Mouse (Mus musculus): ENCODE results near the gene Tmem121b. TPM values are rescaled to one million over a fixed set of nuclear protein-coding genes. Genes with fewer than 3 reads are reported as not detected.

Gene Tmem121b
- under 1 TPM in 2 of 26 experiments, not detected in 24; 0.16 to 0.17 TPM for total RNA-seq (2018; cell fraction: chromatin; rRNA removed)
- total RNA-seq (2018; cell fraction: cytosol; rRNA removed): under 1 TPM in 8 of 26 experiments, not detected in 18; 0.03 to 0.05 (median 0.05) TPM
- under 1 TPM in 7 of 26 experiments, not detected in 19; 0.06 to 0.34 (median 0.16) TPM for total RNA-seq (2018; cell fraction: nucleus; rRNA removed)
- not detected in 3 replicates for polyA plus RNA-seq (2018)

- Histone ChIP-seq H3K36me3 (ENCODE audit: inconsistent target) (no peaks in the 10 kb centered on the region), H3K27ac (no peak within 1 kb of the TSS), H3K4me3 (ENCODE audit: inconsistent target) (no peak within 1 kb of the TSS), H3K79me2 (ENCODE audit: inconsistent target) (no peaks in the 10 kb centered on the region)
- whole genome bisulfite sequencing (ENCODE audit: missing documents): 2% methylated on average over 77 of the region's 84 CpGs
Observed at GRCm38 (mm10) chr6:120493374-120494181, at the start of gene Tmem121b. Gene Tmem121b, minus strand, starts transcription at chr6:120493807.

- no peaks in the 10 kb centered on the region for H3K79me2 ChIP-seq (ENCODE audit: inconsistent target)
- WGBS (ENCODE audit: missing documents): 70% methylated on average over 1 of the region's 1 CpGs
- H3K36me3 ChIP-seq (ENCODE audit: inconsistent target): no peaks in the 10 kb centered on the region
- H3K27ac ChIP-seq: no peak overlapping the region
- H3K4me3 ChIP-seq (ENCODE audit: inconsistent target): no peak overlapping the region
Observed at GRCm38 (mm10) chr6:120542061-120542460, 48.5 kb upstream of the Tmem121b start.

GRCm38 (mm10) chr6:120541386-120541785 is 47.8 kb upstream of the Tmem121b start:
- H3K79me2 ChIP-seq (ENCODE audit: inconsistent target): no peaks in the 10 kb centered on the region

DNA sequence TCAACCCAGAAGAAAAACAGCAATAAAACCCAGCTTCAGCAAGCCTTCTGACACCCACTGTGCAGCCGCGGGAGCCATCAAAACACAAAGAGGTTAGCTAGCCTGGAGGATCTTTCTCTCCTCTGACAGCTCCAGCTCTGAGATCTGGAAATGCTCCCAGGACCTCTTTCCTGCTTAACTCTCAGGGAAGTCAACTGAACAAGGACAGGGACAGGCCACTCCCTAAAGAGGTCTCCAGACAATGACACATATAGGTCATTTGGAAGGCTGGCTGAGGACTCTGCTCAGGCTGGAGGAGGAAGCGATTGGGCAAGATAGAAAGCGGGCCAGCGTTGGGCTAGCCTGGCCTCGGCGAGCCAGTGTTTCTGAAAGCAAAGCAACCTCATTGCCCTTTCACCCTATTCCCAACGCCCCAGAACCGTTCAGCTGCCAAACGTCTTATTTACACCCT is 46.2 kb upstream of the Tmem121b start:
- no peaks in the 10 kb centered on the region for H3K79me2 ChIP-seq (ENCODE audit: inconsistent target)
- 67% methylated on average over 10 of the region's 10 CpGs for WGBS (ENCODE audit: missing documents)
- no peak overlapping the region for H3K4me3 ChIP-seq (ENCODE audit: inconsistent target)
- no peak overlapping the region for H3K27ac ChIP-seq
- no peaks in the 10 kb centered on the region for H3K36me3 ChIP-seq (ENCODE audit: inconsistent target)

More at GRCm38 (mm10) chr6:120541386-120541785, 47.8 kb upstream of the Tmem121b start:
- H3K4me3 ChIP-seq (ENCODE audit: inconsistent target): no peak overlapping the region
- 86% methylated on average over 2 of the region's 2 CpGs for WGBS (ENCODE audit: missing documents)
- H3K27ac ChIP-seq: no peak overlapping the region
- H3K36me3 ChIP-seq (ENCODE audit: inconsistent target): no peaks in the 10 kb centered on the region

- Histone ChIP-seq H3K36me3 (ENCODE audit: inconsistent target) (no peaks in the 10 kb centered on the region), H3K4me3 (ENCODE audit: inconsistent target) (no peak overlapping the region), H3K79me2 (ENCODE audit: inconsistent target) (no peaks in the 10 kb centered on the region), H3K27ac (no peak overlapping the region)
- 20% methylated on average over 16 of the region's 16 CpGs for WGBS (ENCODE audit: missing documents)
Observed at GRCm38 (mm10) chr6:120539132-120539759, 45.6 kb upstream of the Tmem121b start.

GRCm38 (mm10) chr6:120536337-120536736 is 42.7 kb upstream of the Tmem121b start:
- no peaks in the 10 kb centered on the region for H3K36me3 ChIP-seq (ENCODE audit: inconsistent target)
- no peaks in the 10 kb centered on the region for H3K79me2 ChIP-seq (ENCODE audit: inconsistent target)
- no peak overlapping the region for H3K27ac ChIP-seq
- 80% methylated on average over 2 of the region's 2 CpGs for WGBS (ENCODE audit: missing documents)
- no peak overlapping the region for H3K4me3 ChIP-seq (ENCODE audit: inconsistent target)

- WGBS (ENCODE audit: missing documents): 78% methylated on average over 1 of the region's 1 CpGs
- Histone ChIP-seq H3K36me3 (ENCODE audit: inconsistent target) (no peaks in the 10 kb centered on the region), H3K79me2 (ENCODE audit: inconsistent target) (peaks cover 16% of the 10 kb centered on the region; the same call in 1 of the 2 replicates), H3K4me3 (ENCODE audit: inconsistent target) (no peak overlapping the region), H3K27ac (no peak overlapping the region)
Observed at GRCm38 (mm10) chr6:120532594-120532993, 39.0 kb upstream of the Tmem121b start.

DNA sequence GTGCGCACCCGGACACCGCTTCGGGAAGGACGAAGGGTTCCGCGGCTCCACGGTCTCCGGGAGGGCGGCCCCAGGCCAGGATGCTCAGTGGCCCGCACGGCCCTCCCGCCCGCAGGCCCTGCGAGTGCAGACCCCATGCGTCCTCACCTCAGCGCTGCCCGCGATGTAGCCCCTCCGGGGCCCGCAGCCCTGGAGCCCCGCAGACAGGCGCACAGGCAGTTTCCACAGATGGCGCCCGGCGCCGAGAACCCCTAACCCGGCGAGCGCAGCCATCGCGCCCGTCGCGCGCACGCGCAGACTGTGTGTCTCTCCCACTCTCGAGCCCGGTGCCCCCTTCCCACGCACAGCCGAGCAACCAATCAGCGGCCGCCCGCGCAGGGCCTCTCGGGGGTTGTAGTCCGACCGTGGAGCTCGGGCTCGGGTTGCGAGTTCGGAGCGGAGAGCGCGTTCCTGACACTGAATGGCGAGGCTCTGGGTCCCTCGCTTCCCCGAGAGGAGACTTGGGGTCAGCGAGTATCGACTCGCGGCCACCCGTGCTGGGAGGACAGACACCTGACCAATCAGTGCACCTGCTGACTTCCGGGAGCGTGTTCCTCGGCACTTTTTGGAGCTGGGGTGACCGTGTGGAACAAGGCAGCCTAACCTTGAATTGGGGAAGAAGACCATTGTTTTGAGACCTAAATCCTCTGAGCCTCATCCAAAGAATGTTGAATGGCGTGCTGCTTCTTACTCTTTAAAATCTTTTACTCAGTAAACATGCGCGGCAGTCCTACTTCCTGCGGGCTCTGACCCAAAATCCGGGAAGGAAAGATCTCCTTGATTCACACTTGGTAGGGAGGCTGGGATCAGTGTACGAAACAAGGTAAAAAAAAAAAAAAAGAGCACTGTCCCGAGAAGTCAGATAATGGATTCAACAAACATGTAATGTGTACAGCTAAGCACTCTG is 37.7 kb upstream of the Tmem121b start, which contains the start of gene Hdhd5:
Gene Hdhd5 (minus strand): TSS at position 300 of the 946 bp plus-strand sequence.
- Histone ChIP-seq H3K79me2 (ENCODE audit: inconsistent target) (peaks cover 20% of the 10 kb centered on the region; the same call in 1 of the 2 replicates), H3K27ac (peak within 1 kb of the TSS; percentile 22; the same call in 1 of the 2 replicates), H3K36me3 (ENCODE audit: inconsistent target) (no peaks in the 10 kb centered on the region), H3K4me3 (ENCODE audit: inconsistent target) (peak within 1 kb of the TSS; percentile 78)
- WGBS (ENCODE audit: missing documents): under 1% methylated on average over 73 of the region's 75 CpGs

DNA sequence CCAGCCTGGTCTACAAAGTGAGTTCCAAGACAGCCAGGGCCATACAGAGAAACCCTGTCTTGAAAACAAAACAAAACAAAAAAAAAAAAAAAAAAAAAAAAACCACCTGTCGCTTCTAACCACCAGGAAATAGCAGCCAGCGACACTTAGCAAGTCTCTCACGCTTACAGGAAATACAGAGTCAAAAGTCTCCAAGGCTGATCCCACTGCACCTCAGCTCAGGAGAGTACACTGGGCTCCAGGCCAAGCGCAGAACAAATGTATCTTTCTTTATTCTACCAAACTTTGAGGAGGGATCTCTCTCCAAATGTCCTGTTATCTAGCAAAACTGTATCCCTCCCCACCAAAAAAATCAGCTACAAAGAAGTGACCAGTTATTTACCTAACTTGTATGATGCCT is 35.5 kb upstream of the Tmem121b start:
- WGBS (ENCODE audit: missing documents): 74% methylated on average over 4 of the region's 4 CpGs
- Histone ChIP-seq H3K4me3 (ENCODE audit: inconsistent target) (no peak overlapping the region), H3K36me3 (ENCODE audit: inconsistent target) (no peaks in the 10 kb centered on the region), H3K27ac (no peak overlapping the region), H3K79me2 (ENCODE audit: inconsistent target) (peaks cover 20% of the 10 kb centered on the region; the same call in 1 of the 2 replicates)

DNA sequence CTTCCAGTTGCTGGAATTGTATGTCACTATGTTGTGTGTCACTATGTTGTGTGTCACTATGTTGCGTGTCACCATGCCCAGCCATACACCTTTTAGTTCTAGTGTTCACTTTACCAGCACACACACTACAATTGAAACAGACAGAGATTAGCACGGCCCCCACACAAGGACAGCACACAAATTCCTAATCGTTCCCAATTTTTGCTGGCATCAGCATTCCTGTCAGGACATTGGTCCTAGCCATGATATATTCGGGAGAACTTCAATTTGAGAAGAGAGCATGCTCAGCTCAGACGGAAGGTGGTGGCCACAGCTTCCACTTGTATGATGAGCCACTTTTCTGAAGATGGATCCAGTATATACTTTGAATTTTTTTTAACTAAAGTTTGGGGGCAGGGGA is 31.2 kb upstream of the Tmem121b start:
- H3K27ac ChIP-seq: no peak overlapping the region
- no peaks in the 10 kb centered on the region for H3K36me3 ChIP-seq (ENCODE audit: inconsistent target)
- no peak overlapping the region for H3K4me3 ChIP-seq (ENCODE audit: inconsistent target)
- WGBS (ENCODE audit: missing documents): 94% methylated on average over 5 of the region's 5 CpGs
- peaks cover 12% of the 10 kb centered on the region; the same call in 1 of the 2 replicates for H3K79me2 ChIP-seq (ENCODE audit: inconsistent target)

- H3K36me3 ChIP-seq (ENCODE audit: inconsistent target): no peaks in the 10 kb centered on the region
- H3K27ac ChIP-seq: no peak overlapping the region
- no peak overlapping the region for H3K4me3 ChIP-seq (ENCODE audit: inconsistent target)
- no peaks in the 10 kb centered on the region for H3K79me2 ChIP-seq (ENCODE audit: inconsistent target)
- 94% methylated on average over 5 of the region's 5 CpGs for WGBS (ENCODE audit: missing documents)
Observed at GRCm38 (mm10) chr6:120519647-120520046, 26.0 kb upstream of the Tmem121b start.

DNA sequence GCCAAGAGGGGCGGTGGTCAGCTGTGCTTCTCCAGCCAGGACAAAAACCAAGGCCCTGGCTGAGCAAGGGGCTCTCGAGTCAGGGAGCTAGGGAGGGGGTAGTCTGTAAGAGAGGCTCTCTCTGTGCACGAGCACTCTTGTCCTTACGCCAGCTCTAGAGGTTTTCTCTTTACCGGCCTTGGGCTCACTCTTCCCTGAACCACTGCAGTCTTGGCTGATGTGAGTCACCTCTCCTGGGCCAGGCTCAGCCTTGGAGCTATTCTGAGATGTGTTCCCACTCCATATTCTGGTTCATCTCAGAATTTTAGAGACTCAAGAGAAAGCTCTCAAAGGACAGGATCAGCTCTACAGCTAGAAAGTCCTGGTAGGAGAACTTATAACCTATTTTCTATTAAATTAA is 23.7 kb upstream of the Tmem121b start:
- WGBS (ENCODE audit: missing documents): 92% methylated on average over 5 of the region's 5 CpGs
- Histone ChIP-seq H3K36me3 (ENCODE audit: inconsistent target) (no peaks in the 10 kb centered on the region), H3K79me2 (ENCODE audit: inconsistent target) (no peaks in the 10 kb centered on the region), H3K4me3 (ENCODE audit: inconsistent target) (no peak overlapping the region), H3K27ac (no peak overlapping the region)

- Histone ChIP-seq H3K36me3 (ENCODE audit: inconsistent target) (no peaks in the 10 kb centered on the region), H3K27ac (no peak overlapping the region), H3K4me3 (ENCODE audit: inconsistent target) (no peak overlapping the region), H3K79me2 (ENCODE audit: inconsistent target) (no peaks in the 10 kb centered on the region)
- 96% methylated on average over 6 of the region's 6 CpGs for WGBS (ENCODE audit: missing documents)
Observed at GRCm38 (mm10) chr6:120516879-120517278, 23.3 kb upstream of the Tmem121b start.

GRCm38 (mm10) chr6:120516422-120516821 is 22.8 kb upstream of the Tmem121b start:
- no peaks in the 10 kb centered on the region for H3K36me3 ChIP-seq (ENCODE audit: inconsistent target)
- no peaks in the 10 kb centered on the region for H3K79me2 ChIP-seq (ENCODE audit: inconsistent target)
- no peak overlapping the region for H3K27ac ChIP-seq
- no peak overlapping the region for H3K4me3 ChIP-seq (ENCODE audit: inconsistent target)
- 97% methylated on average over 4 of the region's 4 CpGs for WGBS (ENCODE audit: missing documents)
